Mouse (Mus musculus) ES-E14 (cell line): ENCODE measurements around the gene Cdc123. TPM values are rescaled to one million over a fixed set of nuclear protein-coding genes. Genes with fewer than 3 reads are reported as not detected.
"Not testable (repeated sequence)": the region's sequence is repeated elsewhere in the genome, so short reads cannot be mapped to it uniquely, and the experiment has no call there.

Source experiments
- DNase-seq: peaks from one replicate; pipeline ENCODE4 v3.0.0-alpha.2; 2013; ENCODE audit warnings: low read depth, low spot score
- H3K27ac ChIP-seq: 2 replicates; pipeline ENCODE4 v1.5.1; 2012; ENCODE audit warnings: low read depth, mild to moderate bottlenecking, low read length, moderate library complexity, mixed read lengths; ENCODE audit not compliant: poor library complexity, insufficient read depth, severe bottlenecking
- H3K36me3 ChIP-seq: 2 replicates; pipeline ENCODE4 v1.6.1; 2012; ENCODE audit warnings: mild to moderate bottlenecking, low read length, moderate library complexity, mixed read lengths; ENCODE audit not compliant: control insufficient read depth, poor library complexity, insufficient read depth, severe bottlenecking
- H3K4me1 ChIP-seq, 2 experiments: fragments of 150-350 bp in 1 of 2; sonication (generic) in 1 of 2; 2 replicates each; pipeline ENCODE4 v1.6.1; 2012; ENCODE audit warnings: low read length in 2 of 2, mild to moderate bottlenecking in 1 of 2, mixed read lengths in 1 of 2; ENCODE audit not compliant: control insufficient read depth in 2 of 2, insufficient read depth in 2 of 2, poor library complexity in 1 of 2
- H3K4me3 ChIP-seq, 2 experiments: fragments of 150-350 bp in 1 of 2; sonication (generic) in 1 of 2; 2 replicates each; pipeline ENCODE4 v1.5.1; 2012; ENCODE audit warnings: low read length in 2 of 2, low read depth in 1 of 2, mild to moderate bottlenecking in 1 of 2, mixed read lengths in 1 of 2; ENCODE audit not compliant: insufficient read depth in 1 of 2, poor library complexity in 1 of 2, severe bottlenecking in 1 of 2
- H3K9ac ChIP-seq: 2 replicates; pipeline ENCODE4 v1.6.1; 2012; ENCODE audit warnings: low read depth, mild to moderate bottlenecking, low read length, mixed read lengths; ENCODE audit not compliant: poor library complexity, insufficient read depth, severe bottlenecking
- H3K9me3 ChIP-seq: fragments of 150-350 bp; sonication (generic); 2 replicates; pipeline ENCODE4 v1.6.1; 2012; ENCODE audit warnings: low read depth, mild to moderate bottlenecking, low read length; ENCODE audit not compliant: control insufficient read depth, insufficient read depth
- CHD2 ChIP-seq: IDR thresholded peaks from 2 replicates; pipeline ENCODE4 v1.6.1; 2014; ENCODE audit warnings: mild to moderate bottlenecking, low read depth, low read length, inconsistent platforms
- HCFC1 ChIP-seq: IDR thresholded peaks from 2 replicates; pipeline ENCODE4 v1.6.1; 2012; ENCODE audit warnings: low read length, inconsistent platforms, borderline replicate concordance; ENCODE audit not compliant: insufficient read depth
- MAFK ChIP-seq: IDR thresholded peaks from 2 replicates; pipeline ENCODE4 v1.6.1; 2014; ENCODE audit warnings: mild to moderate bottlenecking, low read depth, low read length, inconsistent platforms; ENCODE audit not compliant: insufficient read depth
- ZC3H11A ChIP-seq: IDR thresholded peaks from 2 replicates; pipeline ENCODE4 v1.6.1; 2012; ENCODE audit warnings: low read depth, mild to moderate bottlenecking, inconsistent platforms, low read length, borderline replicate concordance
- ZNF384 ChIP-seq: IDR thresholded peaks from 2 replicates; pipeline ENCODE4 v1.6.1; 2012; ENCODE audit warnings: low read depth, low read length, inconsistent platforms
- in situ Hi-C, 2 experiments: fragments of 600-800 bp; cut with MboI; formaldehyde crosslinking; loops; one replicate each; pipeline ENCODE4 v1.15.1; 2025; ENCODE audit warnings: low sequenced_read_pairs in 2 of 2, inconsistent platforms in 1 of 2; ENCODE audit not compliant: unreplicated experiment in 2 of 2
- total RNA-seq: library from RNA; depleted of rRNA; stranded (reverse); fragments of 300-350 nt; gene quantifications from 2 replicates; pipeline ENCODE4 v1.2.3, GENCODE M21; 2012

The Cdc123 gene
- total RNA-seq, 1 experiment: 147 TPM

- Histone ChIP-seq H3K36me3 (peaks cover 4% of the 10 kb centered on the region), H3K4me1 (peaks cover 10 to 14% of the 10 kb centered on the region in 2 experiments), H3K27ac (no peak overlapping the region; the same call in 1 of the 2 replicates), H3K9me3 (no peaks in the 10 kb centered on the region), H3K4me3 (no peak overlapping the region), H3K9ac (no peak overlapping the region)
- DNase-seq: no peak
- TF ChIP-seq CHD2 (no peak), ZNF384 (no peak), HCFC1 (no peak), ZC3H11A (no peak), MAFK (no peak)
- in situ Hi-C loops: no loop called here
These were observed 33.7 kb downstream of the Cdc123 start for GRCm38 (mm10) chr2:5811235-5811782.

- H3K9ac ChIP-seq: no peak overlapping the region
- no peak overlapping the region for H3K4me3 ChIP-seq
- peak overlapping the region; percentile 78; the same call in 1 of the 2 replicates for H3K27ac ChIP-seq
- peak; percentile 40 for DNase-seq
- in situ Hi-C loops: no loop called here
- H3K9me3 ChIP-seq: no peaks in the 10 kb centered on the region
- peaks cover 10 to 14% of the 10 kb centered on the region in 2 experiments for H3K4me1 ChIP-seq
- H3K36me3 ChIP-seq: peaks cover 3% of the 10 kb centered on the region; the same call in 1 of the 2 replicates
- TF ChIP-seq CHD2 (no peak), MAFK (0 out of 2 replicates have a peak, but pooled peaks have one; percentile 23)
These were observed 34.8 kb downstream of the Cdc123 start for GRCm38 (mm10) chr2:5810036-5810718.

- 0 out of 2 replicates have a peak, but pooled peaks have one; percentile 37 for TF ChIP-seq ZC3H11A
- H3K36me3 ChIP-seq, DNase-seq, H3K9me3 ChIP-seq, H3K27ac ChIP-seq, H3K4me3 ChIP-seq, in situ Hi-C loops, H3K9ac ChIP-seq: not testable (repeated sequence)
- H3K4me1 ChIP-seq: peaks cover 9 to 15% of the 10 kb centered on the region in 2 experiments
These were observed 38.8 kb downstream of the Cdc123 start for GRCm38 (mm10) chr2:5806201-5806600.

- Histone ChIP-seq H3K4me1 (peaks cover 7 to 9% of the 10 kb centered on the region in 2 experiments), H3K4me3 (no peak overlapping the region), H3K9ac (no peak overlapping the region), H3K36me3 (peaks cover 5% of the 10 kb centered on the region), H3K27ac (no peak overlapping the region), H3K9me3 (no peaks in the 10 kb centered on the region)
- TF ChIP-seq ZNF384 (no peak), CHD2 (no peak), ZC3H11A (no peak), MAFK (no peak), HCFC1 (no peak)
- in situ Hi-C loops: no loop called here
- no peak for DNase-seq
These were observed 39.7 kb downstream of the Cdc123 start for GRCm38 (mm10) chr2:5805228-5805627.

- Histone ChIP-seq H3K36me3 (peaks cover 3% of the 10 kb centered on the region), H3K27ac (no peak overlapping the region), H3K9me3 (no peaks in the 10 kb centered on the region), H3K4me1 (peaks cover 4 to 5% of the 10 kb centered on the region in 2 experiments), H3K9ac (no peak overlapping the region), H3K4me3 (no peak overlapping the region)
- DNase-seq: no peak
- TF ChIP-seq ZNF384 (no peak), CHD2 (no peak), HCFC1 (no peak), ZC3H11A (no peak)
- in situ Hi-C loops: no loop called here
These were observed 40.4 kb downstream of the Cdc123 start for GRCm38 (mm10) chr2:5804440-5805045.
